ENCODE assay signal across 8 mouse cellular contexts in genomic region chr14:104467966-104468622, GRCm38 (mm10). TPM values are rescaled to one million over a fixed set of nuclear protein-coding genes. Genes with fewer than 3 reads are reported as not detected.
A peak's percentile ranks its signal among the peaks of the same experiment; 100 is the strongest.
DNase-seq lines count a peak whose midpoint lies in the region; ATAC-seq and TF ChIP-seq lines count a peak whose summit lies in the region.

TSS of gene Pou4f1 (minus strand) at chr14:104467999.

- under 1% methylated on average over 62 of the region's 62 CpGs for WGBS in intestine, embryonic 15.5 days
- under 1% methylated on average over 57 of the region's 62 CpGs for WGBS in lung, embryonic 16.5 days

- intact Hi-C loops in left cerebral cortex, adult 2 months (cut with DNase I), result no loop called here

- no peaks in the 10 kb centered on the region for H3K36me3 ChIP-seq in intestine, embryonic 15.5 days
- H3K36me3 ChIP-seq in lung, embryonic 16.5 days (ENCODE audit: control insufficient read depth, insufficient read depth, low read length), result no peaks in the 10 kb centered on the region

- H3K9me3 ChIP-seq in intestine, embryonic 15.5 days, result no peaks in the 10 kb centered on the region
- H3K9me3 ChIP-seq in lung, embryonic 16.5 days (ENCODE audit: control insufficient read depth, low read length), result no peaks in the 10 kb centered on the region

- H3K27me3 ChIP-seq in intestine, embryonic 15.5 days (replicated peaks), result peaks cover 91% of the 10 kb centered on the region
- peaks cover 95% of the 10 kb centered on the region for H3K27me3 ChIP-seq in lung, embryonic 16.5 days (ENCODE audit: control insufficient read depth, insufficient read depth, low read depth, low read length)

- H3K4me3 ChIP-seq in intestine, embryonic 15.5 days (replicated peaks), result peak within 1 kb of the TSS; percentile 54
- H3K4me3 ChIP-seq in lung, embryonic 16.5 days (ENCODE audit: low read length), result peak within 1 kb of the TSS; percentile 56
- H3K4me3 ChIP-seq in left cerebral cortex, adult 2 months, result no peak within 1 kb of the TSS

- peak; percentile 95 for ATAC-seq in intestine, embryonic 15.5 days
- ATAC-seq in lung, embryonic 16.5 days (ENCODE audit: low read depth), result peak; percentile 87

- TF ChIP-seq CTCF in left cerebral cortex, adult 2 months (IDR thresholded peaks at IDR 0.05), result no peak

- H3K4me1 ChIP-seq in intestine, embryonic 15.5 days (replicated peaks), result peaks cover 32% of the 10 kb centered on the region
- H3K4me1 ChIP-seq in lung, embryonic 16.5 days (replicated peaks; ENCODE audit: control insufficient read depth, insufficient read depth, low read length), result peaks cover 20% of the 10 kb centered on the region

- no peak within 1 kb of the TSS; the same call in 1 of the 2 replicates for H3K9ac ChIP-seq in intestine, embryonic 15.5 days
- peak within 1 kb of the TSS; percentile 41; the same call in 1 of the 2 replicates for H3K9ac ChIP-seq in lung, embryonic 16.5 days (ENCODE audit: low read length)

- DNase-seq in heart, adult 11 months, result peak; percentile 90
- no peak for DNase-seq in heart, adult 9 months (ENCODE audit: low spot score in 2 of 2)
- DNase-seq in adrenal gland, postnatal 25 days, result peak; percentile 60
- DNase-seq in gastrocnemius, adult 18-20 months (ENCODE audit: low spot score), result peak; percentile 49
- DNase-seq in retina, embryonic 14.5 days (ENCODE audit: low spot score), result peak; percentile 86
- no peak for DNase-seq in left cerebral cortex, adult 2 months (ENCODE audit: extremely low spot score in 1 of 2, low spot score in 2 of 2)

- no peak within 1 kb of the TSS for H3K27ac ChIP-seq in intestine, embryonic 15.5 days
- no peak within 1 kb of the TSS for H3K27ac ChIP-seq in lung, embryonic 16.5 days (ENCODE audit: low read length)
- H3K27ac ChIP-seq in left cerebral cortex, adult 2 months, result no peak within 1 kb of the TSS

- H3K4me2 ChIP-seq in intestine, embryonic 15.5 days (replicated peaks), result peak within 1 kb of the TSS; percentile 94
- peak within 1 kb of the TSS; percentile 83 for H3K4me2 ChIP-seq in lung, embryonic 16.5 days (ENCODE audit: low read depth, low read length)

RNA-seq across cellular contexts. Expression of gene Pou4f1, which starts in this region (rescaled TPM):
- 0.62 and 1.2 TPM in 2 replicates for total RNA-seq in adrenal gland, postnatal 25 days (2021)
- 1 to 10 TPM; 1.3 to 1.4 TPM for total RNA-seq in gastrocnemius, adult 18-20 months (2021)
- 0.24 and 0.34 TPM in 2 replicates for polyA plus RNA-seq in intestine, embryonic 15.5 days (2015; fragmentation: Nextera tagmentation; extraction: Ambion mirVana)
- polyA plus RNA-seq in lung, embryonic 16.5 days (2015; fragmentation: Nextera tagmentation; extraction: Ambion mirVana), result 0.25 and 0.43 TPM in 2 replicates
- not detected for total RNA-seq in left cerebral cortex, adult 2 months (2021)

Comparison
In these comparisons a context has a peak if more than half of its experiments do, and no peak if none do; other contexts are left out.
1. DNase-seq: peak in heart, adult 11 months (single experiment), adrenal gland, postnatal 25 days (single experiment), gastrocnemius, adult 18-20 months (single experiment) and retina, embryonic 14.5 days (single experiment); none in heart, adult 9 months (0 of 2) and left cerebral cortex, adult 2 months (0 of 2).
2. Peak in ATAC-seq, H3K4me3 ChIP-seq and H3K4me2 ChIP-seq in intestine, embryonic 15.5 days; RNA of the gene not detected or under 1 TPM.
3. Peak in ATAC-seq, H3K4me3 ChIP-seq, H3K9ac ChIP-seq and H3K4me2 ChIP-seq in lung, embryonic 16.5 days; RNA of the gene not detected or under 1 TPM.